Mouse (Mus musculus) thymus, postnatal 0 days (tissue): ENCODE measurements at regions not wholly inside any gene's neighbourhood (a gene's known extent, or its start where the extent isn't known, plus 50 kb on each side); places are given as distances from the start of the nearest gene placed in this dataset.

Experiments used
- DNase-seq: peaks from one replicate; pipeline ENCODE4 v3.0.0-alpha.2; 2015; ENCODE audit warnings: low spot score

DNA sequence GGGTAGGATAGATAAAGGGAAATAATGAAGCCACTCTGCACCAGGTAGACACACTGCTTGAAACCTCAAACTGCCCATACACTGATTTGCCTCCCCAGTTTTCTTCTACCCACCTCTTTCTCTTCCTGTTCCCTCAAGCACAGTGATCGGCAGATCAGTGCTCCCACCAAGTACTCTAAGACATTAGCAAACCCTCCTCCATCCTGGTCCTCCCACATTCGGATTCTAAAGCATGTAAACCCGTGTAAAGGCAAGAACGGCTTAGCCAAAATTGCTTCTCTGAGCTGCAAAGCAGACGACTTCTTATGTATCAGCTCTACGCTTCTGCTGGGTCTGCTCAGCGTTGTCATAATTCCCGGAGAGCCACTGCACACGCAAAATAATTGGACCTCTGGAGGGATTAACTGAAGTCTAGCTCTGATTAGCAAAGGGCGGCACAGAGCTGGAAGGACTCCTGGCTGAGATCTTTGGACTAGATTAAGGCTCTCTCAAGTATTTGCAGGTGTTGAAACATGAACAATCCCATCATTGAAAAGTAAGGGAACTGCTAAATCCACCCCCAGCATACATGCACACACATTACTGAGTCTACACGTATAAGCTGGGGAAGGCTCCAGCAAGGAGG lies 67.2 kb downstream of the Mtx3 start:
- no peak for DNase-seq

DNA sequence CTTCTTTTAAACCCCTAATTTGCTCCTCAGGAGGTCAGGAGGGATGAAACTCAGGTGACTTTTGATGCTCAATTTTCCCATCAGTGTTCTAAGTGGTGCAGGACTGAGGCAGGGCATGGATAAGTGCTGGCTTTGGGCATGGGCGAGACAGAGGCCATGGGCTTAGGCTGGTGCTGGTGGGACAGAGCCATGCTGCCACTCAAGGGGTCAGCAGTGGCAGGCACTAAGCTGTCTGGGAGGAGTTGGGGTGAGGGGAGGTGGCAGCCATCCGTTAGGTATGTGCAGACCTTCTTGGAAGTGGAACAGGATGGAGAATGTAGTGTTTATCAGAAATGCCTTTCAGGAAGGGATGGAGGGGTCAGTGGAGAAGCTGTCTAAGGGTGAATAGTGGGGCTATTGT lies 68.1 kb downstream of the Mtx3 start:
- no peak for DNase-seq

DNA sequence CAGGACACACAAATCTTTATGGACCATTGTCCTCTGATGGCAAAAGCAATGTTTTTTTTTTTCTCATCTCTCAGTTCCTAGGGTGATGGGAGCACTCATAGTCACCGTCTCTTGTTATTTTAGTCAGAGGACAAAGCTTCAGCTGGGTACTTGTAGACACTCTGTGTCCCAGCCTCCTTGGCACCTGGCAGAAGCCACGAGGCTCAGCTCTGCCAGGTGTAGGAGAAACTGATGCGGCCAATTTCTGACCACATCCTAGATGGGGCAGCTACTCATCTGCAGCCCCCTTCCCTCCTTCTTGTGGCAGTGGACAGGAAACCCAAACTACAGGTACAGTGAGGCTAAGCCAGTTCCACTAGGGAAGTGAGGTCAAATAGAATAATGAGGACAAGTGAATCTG lies 70.1 kb downstream of the Mtx3 start:
- DNase-seq, result no peak

DNA sequence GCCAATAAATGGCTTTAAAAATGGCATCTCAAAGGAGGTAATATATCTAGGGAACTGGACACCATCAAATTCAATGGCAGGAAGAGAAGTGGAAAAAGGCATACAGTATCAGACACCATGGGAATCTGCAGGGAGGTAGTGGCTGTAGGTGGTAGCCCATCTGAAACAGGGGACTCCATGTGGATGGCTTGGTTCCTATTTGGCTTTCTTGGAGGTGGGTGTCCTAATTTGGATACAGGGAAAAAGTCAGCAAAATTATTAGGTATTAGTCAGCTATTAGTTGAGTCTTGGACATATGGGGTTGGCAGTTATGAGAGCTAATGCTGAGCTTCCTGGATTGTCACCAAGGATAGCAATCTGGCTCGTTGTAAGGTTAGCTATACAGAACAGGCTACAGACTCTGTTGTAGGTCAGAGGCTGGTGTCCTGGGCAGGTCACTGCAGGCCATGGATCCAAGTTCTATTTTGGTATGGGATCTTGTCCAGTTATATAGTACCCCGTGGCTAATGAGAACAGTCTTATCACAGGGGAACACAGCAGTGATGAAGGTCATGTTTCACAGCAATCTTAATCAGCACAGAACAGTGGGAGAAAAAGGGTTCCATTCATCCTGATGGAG lies 70.8 kb downstream of the Mtx3 start:
- no peak for DNase-seq

DNA sequence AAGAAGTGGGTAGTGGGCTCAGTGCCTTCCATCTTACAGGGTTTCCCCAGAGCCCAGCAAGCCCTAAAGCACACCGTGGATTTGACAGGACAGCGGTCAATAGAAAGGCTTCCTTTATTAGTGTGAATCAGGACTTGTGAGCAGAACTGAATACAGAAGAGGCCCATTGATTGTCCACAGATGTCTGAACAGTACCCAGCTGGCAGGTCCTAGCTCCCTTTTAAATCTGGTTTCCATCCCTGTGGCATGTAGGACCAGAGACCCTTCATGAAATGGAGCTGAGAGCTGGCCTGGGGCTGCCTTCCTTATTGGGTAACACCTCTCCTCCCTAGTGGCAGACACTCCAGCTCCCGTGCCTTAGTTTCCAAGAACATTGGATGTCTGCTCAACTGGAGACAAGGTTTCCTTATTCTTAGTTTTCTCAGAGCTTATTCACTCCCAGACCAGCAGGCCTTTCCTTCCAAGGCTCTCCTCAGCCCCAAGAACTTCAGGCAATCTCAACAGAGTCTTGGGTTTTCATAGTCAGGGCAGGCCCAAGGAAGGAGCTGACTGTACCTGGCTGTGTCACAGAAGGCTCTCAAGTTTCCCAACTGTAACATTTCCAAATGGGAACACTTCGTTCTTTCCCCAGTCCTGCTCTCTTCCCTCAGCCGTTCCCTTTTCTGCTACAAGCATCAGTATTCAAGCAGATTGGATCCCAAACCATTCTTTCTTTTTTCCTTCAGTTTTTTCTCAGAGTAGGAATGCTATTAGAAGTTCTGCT lies 71.6 kb downstream of the Mtx3 start:
- no peak for DNase-seq

DNA sequence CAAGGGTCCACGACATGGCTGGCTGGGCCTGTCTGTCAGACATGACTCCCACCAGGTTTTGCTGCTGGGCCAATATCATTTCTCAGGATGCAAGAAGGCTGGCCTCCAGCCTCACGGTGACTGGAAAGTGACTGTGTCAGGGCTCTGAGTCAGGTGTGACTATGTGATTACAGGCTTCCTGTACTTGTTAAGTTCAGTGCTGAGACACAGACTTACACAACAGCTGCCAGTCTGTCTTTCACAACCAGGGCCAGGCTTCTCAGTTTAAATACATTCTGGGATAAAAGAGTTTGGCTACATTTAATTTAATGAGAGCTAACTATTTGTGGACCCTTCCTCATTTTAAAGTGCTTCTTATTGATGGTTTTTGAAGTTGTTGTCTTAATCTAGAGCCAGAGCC lies 75.3 kb downstream of the Mtx3 start:
- DNase-seq, result no peak

DNA sequence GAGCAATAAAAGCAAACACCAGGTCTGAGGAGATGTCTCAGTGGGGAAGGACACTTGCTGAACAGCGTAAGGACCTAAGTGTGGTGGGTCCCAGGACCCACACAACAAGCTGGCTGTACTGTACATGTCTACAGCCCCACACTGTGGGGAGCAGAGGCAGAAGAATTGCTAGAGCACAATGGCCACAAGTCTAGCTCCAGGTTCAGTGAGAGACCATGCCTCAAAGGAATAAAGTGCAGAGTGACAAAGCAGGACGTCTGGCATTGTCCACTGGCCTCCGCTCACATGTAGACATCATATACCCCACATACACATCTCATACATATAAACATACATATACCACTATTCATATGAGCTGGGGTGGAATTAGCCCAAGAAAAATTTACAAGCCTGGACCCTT lies 77.4 kb downstream of the Mtx3 start:
- no peak for DNase-seq

DNA sequence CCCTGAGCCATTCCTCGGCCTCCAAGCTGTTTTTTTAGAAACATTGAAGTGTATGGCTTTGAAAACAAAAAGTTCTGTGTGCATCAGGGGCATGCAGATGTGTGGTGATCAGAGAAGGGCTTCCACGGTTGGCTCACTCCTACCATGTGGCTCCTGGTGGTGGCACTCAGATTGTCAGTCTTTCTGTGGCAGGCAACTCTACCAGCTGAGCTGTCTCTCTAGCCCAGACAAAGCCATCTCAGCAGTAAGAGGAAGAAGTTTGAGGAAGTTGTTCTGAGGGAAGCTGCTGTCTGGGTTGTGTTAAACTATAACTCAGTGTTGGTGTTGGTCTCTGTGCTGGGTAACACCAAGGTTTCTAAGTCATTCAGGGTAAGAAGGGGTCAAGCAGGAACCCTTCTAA lies 78.9 kb downstream of the Mtx3 start:
- DNase-seq, result no peak

DNA sequence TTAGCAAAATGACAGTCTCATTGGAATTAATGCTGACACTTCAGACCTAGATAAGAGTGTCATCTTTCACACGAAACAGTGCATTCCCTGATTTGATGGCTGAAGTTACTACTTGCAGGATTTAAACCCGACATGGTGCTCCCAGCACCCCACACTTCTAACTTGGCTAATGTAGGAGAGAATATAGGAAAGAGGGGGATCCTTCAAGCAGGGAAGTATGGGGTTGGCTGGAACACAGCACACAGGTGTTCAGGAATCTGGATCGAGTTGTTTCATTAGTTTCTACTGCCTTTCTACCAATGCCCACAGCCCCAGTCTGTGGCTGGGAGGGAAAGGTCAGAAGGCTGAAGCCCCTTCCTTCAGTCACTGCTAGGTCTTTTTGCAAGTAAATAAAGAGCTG lies 79.5 kb downstream of the Mtx3 start:
- no peak for DNase-seq

DNA sequence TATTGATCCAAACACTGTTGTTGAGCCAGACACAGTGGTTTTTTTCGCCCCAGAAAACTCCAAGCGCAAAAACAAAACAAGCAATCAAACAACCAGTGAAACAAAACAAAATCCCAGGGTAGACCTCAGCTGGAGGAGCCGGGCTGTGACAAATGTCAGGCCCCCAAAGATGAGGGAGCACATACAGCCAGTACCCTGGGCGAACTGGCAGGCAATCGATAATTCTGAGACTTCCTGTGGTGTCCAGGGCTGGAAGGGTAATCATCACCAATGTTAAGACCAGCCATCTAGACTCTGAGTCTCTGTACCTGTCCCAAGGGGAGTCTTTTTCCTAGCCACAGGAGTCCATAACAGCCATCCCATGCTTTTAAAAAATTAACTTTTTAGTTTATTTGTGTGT lies 80.6 kb downstream of the Mtx3 start:
- DNase-seq, result no peak

DNA sequence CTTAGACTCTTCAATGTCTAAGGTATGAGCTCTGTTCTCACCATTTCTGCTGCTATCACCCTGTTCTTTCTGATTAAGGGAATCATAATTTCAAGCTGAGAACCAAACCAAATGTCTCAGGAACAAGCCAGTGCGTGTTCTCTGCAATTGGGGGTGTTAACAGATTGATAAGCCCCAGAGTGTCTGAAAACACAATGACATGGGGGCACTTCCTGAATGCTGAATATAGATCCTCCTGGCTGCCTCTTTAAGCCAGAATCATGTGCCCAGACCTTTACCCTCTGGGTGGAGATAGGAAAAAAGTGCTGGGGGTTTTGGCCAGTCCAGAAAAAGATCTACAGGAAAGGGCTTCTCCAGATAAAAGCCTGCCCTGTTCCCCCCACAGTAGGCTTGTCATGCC lies 84.0 kb downstream of the Mtx3 start:
- DNase-seq, result no peak

DNA sequence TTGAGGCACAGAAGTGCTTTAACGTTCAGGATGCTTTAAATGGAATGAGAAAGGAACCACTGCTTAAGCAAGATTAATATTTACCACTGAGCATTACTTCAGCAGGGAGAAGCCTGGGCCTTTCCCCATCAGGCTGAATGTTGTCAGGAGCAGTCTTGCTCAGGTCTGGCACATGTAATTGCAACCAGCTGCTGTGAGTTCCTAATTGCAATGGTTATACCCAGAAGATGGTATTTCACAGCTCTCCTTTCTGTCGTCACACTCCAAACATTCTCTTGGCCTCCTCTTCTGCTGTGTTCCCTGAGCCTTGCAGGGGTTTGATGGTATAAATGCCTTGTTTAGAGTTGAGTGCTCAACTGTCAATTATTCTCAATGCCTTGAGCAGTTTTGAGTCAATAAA lies 87.1 kb downstream of the Mtx3 start:
- DNase-seq, result no peak

DNA sequence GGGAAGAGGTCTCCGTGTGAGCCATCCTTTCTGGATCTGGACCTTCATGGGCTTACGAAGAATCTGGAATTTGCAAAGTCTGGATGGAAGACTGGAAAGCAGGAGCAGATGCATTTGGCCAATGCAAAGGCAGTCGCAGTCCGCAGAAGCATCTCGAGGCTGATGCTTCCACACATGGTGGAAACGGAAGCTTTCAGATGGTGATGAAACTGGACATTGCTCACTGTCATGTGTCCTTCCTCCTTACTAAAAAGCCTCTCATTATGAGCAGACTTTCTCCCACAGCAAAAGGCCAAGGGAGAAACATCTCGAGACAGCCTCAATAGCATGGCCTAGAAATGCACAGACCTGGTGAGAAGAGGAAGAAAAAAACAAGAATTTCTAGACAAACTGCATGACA lies 94.5 kb downstream of the Mtx3 start:
- DNase-seq, result no peak

DNA sequence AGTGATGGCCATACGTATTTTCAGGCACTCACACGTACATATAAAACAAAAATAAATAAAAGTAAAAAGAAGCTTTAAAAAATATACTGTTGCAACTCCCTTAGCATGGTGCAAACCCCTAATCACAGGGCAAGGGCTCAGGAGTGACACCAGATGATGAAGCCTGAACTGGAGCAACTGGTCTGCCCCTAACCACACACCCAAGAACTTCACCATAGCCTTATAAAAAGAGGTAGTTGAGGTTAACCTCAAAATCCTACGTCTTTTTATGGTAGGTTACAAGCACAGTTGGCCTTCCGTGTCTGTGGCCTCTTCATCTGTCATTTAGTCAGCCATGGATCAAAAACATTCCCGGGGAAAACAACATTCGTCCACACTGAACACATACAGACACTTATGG lies 96.0 kb downstream of the Mtx3 start:
- no peak for DNase-seq

DNA sequence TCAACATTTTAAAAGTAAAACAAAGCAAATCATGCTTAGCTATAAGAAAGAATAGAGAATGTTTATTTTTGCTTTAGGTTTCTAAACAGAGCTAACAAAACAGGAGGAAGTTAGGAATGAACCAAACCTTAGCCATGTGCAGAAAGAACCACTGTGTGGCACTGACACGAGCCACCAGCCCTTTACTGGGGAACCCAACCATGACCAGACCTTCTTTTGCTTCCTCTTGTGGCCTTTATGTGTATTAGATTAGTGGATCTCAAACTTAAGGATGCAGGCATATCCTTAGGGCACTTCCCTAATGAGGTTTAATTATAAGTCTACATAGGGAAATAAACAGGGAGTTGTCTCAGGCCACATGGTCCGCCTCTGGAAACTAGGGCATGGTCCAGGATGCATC lies 104.0 kb downstream of the Mtx3 start:
- DNase-seq, result no peak

DNA sequence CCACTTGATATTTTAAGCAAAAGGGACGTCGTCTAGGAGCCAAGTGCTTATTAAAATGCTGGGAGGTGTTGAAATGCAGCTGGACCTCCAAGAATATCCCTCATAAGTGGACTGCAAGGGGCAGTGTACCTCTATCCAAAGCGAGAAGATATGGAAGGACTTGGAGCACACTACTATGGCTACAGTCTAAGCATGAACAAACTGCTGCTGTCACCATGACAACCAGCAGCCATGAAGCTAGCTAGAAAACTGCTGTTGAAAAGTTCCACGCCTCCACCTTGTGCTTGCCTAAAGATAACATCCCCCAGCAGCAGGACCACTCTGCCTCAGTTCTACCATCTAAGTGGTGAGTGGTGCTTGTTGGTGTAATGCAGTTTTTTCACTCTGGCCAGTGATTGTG lies 115.5 kb downstream of the Mtx3 start:
- DNase-seq, result no peak

DNA sequence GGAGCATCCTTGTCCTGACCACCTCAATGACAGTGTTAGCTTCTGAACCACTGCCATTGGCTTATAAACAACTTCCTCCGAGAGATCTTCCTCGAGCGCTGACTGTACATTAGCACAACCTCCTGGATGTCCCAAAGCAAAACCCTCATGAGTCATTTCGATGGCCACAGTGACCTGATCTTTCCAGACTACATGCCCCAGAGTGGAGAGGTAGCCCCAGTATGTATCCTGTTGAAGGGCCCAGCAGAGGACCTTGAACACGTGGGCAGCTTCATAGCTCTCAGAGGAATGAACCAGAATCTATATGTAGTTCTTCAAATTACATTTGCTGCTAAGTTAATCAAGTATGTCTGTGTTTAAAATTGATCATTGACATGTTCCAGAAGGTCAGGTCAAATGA lies 118.1 kb downstream of the Mtx3 start:
- no peak for DNase-seq

DNA sequence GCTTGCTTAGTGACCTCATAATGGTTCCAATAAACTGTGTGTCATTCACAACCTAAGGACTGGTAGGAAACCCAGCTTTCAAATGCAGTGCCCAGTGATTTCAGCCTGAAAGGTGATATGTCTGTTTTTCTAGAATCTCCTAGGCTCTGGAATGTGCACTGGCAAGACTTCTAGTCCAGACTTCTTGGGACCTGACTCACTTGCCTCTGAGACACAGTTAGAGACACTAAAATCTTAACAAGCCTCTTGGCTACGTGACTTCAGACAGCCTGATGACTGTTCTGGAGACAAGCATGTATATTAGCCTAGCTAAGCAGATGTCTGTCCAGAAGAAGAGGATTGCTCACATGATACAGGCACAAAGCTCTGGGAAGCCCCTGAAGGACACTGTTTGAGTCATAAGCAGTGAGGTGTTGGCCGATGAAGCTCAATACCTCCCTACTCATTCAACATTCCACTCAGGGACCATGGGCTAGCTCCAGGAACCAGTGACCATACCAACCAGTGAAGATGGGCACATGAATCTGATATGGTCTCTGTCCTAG lies 118.9 kb downstream of the Mtx3 start:
- no peak for DNase-seq

DNA sequence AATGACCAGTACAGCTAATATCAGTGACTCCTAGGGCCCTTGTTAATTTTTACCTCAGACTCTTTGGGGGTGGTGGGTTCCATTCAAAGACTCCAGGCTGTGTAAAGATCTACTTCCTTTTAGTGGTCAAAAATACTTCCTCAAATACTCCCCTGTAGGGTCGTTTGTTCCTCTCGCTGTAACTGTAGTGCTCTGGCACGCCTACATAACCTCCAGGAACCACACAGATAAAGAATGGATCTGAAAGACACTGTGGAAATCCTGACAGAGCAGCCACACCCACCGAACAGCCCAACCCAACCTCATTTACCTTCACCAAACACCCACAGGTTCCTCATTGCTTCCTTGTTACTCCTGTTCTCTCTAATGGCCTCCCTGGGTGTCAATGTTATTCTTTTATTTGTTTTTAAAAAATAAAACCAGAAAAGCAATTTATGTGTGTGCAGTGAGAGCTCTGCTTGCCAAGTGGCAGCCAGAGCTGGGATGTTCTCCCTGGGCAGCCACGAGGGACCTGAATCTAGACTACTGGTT lies 119.7 kb downstream of the Mtx3 start:
- DNase-seq, result no peak

DNA sequence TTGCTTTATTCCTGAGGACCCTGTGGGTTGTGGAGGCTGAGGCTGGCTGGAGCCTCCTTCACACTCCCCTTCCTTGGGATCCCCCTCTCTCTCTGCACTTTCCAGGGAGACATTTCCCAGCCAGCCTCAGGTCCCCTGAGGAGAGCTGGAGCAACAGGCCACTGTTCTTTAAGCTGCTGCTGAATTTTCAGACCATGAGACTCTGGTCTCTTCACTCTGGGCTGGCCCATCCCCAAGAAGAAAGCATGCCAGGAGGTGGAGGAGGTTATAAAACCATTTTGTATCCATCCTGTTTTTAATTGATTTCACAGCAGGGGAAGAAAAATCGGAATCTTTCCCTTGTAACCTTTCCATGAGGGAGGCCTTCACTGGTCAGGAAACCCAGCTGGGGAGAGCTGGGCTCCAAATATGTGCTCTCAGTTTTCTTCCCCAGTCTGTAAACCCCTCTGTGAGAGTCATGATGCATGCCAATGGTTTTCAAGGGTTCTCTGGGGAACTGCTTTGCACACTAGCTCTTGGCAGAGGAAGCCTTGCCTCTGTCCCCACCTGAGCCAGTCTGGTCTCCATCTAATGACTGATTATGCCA lies 122.6 kb downstream of the Mtx3 start:
- DNase-seq, result no peak

DNA sequence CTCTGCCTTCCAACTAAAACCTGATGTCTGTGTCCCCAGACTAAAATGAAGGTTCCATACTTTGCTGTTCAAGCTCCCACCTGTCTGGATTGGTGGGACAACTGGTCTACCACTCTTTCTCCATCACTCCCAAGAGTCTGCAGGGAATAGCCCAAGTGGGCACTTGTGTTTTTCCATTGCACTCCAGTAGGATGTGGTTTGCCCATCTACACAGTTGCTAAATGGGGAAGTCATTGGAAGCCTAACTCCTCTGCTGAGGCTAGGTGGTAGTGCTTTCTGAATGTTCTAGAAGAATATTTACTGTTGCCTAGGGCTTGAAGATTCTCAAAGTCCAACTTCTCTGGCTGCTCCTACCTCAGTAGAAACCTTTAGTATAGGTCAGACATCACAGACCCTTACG lies 125.0 kb downstream of the Mtx3 start:
- no peak for DNase-seq

DNA sequence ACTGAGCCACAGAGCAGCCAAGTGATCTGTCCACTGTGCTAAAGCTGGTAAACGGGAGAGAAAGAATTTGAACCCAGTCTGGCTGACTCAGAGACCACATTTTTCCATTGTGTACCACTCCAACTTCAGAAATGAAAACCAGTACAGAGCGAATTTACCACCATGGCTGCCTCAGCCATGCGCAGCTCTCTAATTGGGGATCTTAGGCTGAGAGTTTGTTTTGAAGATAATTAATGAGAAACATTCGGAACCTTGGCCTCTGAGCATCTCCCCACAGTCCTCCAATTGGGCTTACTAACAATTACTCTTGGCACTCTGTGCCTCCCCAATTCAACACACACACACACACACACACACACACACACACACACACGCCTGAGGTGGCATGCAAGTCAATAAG lies 128.3 kb downstream of the Mtx3 start:
- DNase-seq, result no peak
